Mouse (Mus musculus) CD8-positive naive resting alpha-beta T cell, adult 2 months (primary cell): ENCODE results near the gene Ttn.

ENCODE experiments used
- DNase-seq, 2 experiments: peaks; one replicate each; pipeline ENCODE4 v3.0.0; 2022; ENCODE audit warnings: low read depth in 2 of 2, low spot score in 2 of 2

Gene Ttn

GRCm38 (mm10) chr2:76665531-76665930 lies 316.8 kb downstream of the Ttn start:
- no peak for DNase-seq

GRCm38 (mm10) chr2:76659419-76659818 lies 322.9 kb downstream of the Ttn start:
- no peak for DNase-seq

GRCm38 (mm10) chr2:76658551-76658950 lies 323.8 kb downstream of the Ttn start:
- DNase-seq = no peak

- no peak for DNase-seq
Measured at GRCm38 (mm10) chr2:76655982-76656381, 326.4 kb downstream of the Ttn start.

- DNase-seq = no peak
Measured at GRCm38 (mm10) chr2:76655444-76655843, 326.9 kb downstream of the Ttn start.

- no peak for DNase-seq
Measured at GRCm38 (mm10) chr2:76654646-76655045, 327.7 kb downstream of the Ttn start.
